Mouse (Mus musculus) lung, adult 2 months (tissue): ENCODE results near the gene Slc7a6.

Experiments used
- CTCF ChIP-seq: fragments of 200-500 bp; IDR thresholded peaks from 2 replicates; pipeline ENCODE4 v1.5.1; 2011; ENCODE audit warnings: mild to moderate bottlenecking, low read length, control low read depth; ENCODE audit not compliant: insufficient read depth
- POLR2A ChIP-seq: fragments of 200-500 bp; IDR thresholded peaks from 2 replicates; pipeline ENCODE4 v1.6.1; 2011; ENCODE audit warnings: low read depth, mild to moderate bottlenecking, control low read depth, low read length, borderline replicate concordance; ENCODE audit errors: extremely low read depth

DNA sequence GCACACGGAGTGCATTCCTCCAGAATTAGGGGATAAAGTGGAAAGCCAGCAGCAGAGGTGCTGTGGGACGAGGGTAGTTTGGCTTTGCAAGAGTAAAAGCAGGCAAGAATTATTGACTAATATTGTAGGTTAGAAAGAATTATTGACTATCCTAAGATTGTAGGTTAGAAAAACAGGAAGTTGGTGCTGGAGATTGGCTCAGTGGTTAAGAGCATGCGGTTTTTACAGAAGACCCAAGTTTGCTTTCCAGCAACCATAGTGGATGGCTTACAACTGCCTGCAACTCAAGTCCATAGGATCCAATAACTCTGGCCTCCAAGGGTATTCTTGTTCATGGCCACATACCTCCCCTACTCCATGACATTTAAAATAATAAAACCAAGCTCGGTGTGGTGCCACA is 22.6 kb upstream of the Slc7a6 start:
- no peak for TF ChIP-seq CTCF
- TF ChIP-seq POLR2A: no peak
